17 mouse cellular contexts compared by ENCODE assay signal in the genomic region with DNA sequence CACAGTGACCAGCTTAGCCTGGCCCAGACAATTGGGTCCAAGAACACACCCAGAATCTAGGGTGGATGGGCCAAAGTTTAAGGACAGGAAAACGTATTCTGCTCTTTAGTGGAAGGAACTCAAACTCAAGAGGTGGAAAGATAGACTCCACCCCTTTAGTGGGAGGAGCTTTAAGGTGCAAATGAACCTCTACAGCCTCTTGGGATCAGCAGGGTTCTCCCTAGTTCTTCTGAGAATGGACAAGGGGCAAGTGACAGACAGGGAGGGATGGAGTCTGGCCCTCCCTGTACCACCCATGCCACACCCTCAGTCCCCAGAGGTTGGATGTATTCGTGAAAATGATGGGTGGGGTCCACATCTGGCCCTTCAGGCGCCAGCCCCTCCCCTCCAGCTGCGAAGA.
"Had no signal": no experiment of that assay in that cellular context is flagged by ENCODE, and none has a peak within 500 bp of the region (broad histone marks: within the 10 kb centered on the region; RNA-seq: fewer than 3 reads in every experiment).

No protein-coding gene starts in this region.

- H3K9me3 ChIP-seq: lung, embryonic 15.5 days; midbrain, embryonic 13.5 days; midbrain, embryonic 15.5 days; neural tube, embryonic 12.5 days had no signal

- H3K36me3 ChIP-seq: lung, embryonic 15.5 days; midbrain, embryonic 13.5 days; midbrain, embryonic 15.5 days; neural tube, embryonic 12.5 days had no signal

- H3K4me3 ChIP-seq: lung, embryonic 15.5 days; megakaryocyte, embryonic 14.5 days; midbrain, embryonic 13.5 days; midbrain, embryonic 15.5 days; neural tube, embryonic 12.5 days had no signal

- H3K4me2 ChIP-seq: lung, embryonic 15.5 days; midbrain, embryonic 11.5 days; midbrain, embryonic 13.5 days; midbrain, embryonic 15.5 days; neural tube, embryonic 12.5 days had no signal

- H3K27ac ChIP-seq: lung, embryonic 15.5 days; macrophage; midbrain, embryonic 13.5 days; midbrain, embryonic 15.5 days; neural tube, embryonic 12.5 days had no signal

- H3K4me1 ChIP-seq: lung, embryonic 15.5 days had no signal

- ATAC-seq: lung, postnatal 0 days; midbrain, embryonic 13.5 days; midbrain, embryonic 15.5 days had no signal

- DNase-seq: lung, adult 2 months; lung, postnatal 14 days; lung, postnatal 36 days; right cerebral cortex, postnatal 25 days; right cerebral cortex, postnatal 4 days; spleen, adult 18-20 months; thymus, adult 18-20 months; thymus, postnatal 14 days; thymus, postnatal 36 days had no signal

- H3K9ac ChIP-seq: lung, embryonic 15.5 days; midbrain, embryonic 13.5 days; midbrain, embryonic 15.5 days; neural tube, embryonic 12.5 days had no signal
